Mouse (Mus musculus) inflammation-experienced regulatory T-cells, adult 6 months (primary cell): ENCODE measurements around the gene Fabp2. TPM values are rescaled to one million over a fixed set of nuclear protein-coding genes. Genes with fewer than 3 reads are reported as not detected.
A peak's percentile ranks its signal among the peaks of the same experiment; 100 is the strongest.
"Not testable (repeated sequence)": the region's sequence is repeated elsewhere in the genome, so short reads cannot be mapped to it uniquely, and the experiment has no call there.

Source experiments
- ATAC-seq: one replicate; pipeline ENCODE4 v1.8.0; 2017
- polyA plus RNA-seq, 3 experiments: library from polyadenylated mRNA; unstranded; fragments of 100-300 nt; shearing (Covaris generic); gene quantifications; one replicate each; pipeline ENCODE4 v1.2.1; 2017

Gene Fabp2
- polyA plus RNA-seq, 3 experiments from 2014 or later = not detected

DNA sequence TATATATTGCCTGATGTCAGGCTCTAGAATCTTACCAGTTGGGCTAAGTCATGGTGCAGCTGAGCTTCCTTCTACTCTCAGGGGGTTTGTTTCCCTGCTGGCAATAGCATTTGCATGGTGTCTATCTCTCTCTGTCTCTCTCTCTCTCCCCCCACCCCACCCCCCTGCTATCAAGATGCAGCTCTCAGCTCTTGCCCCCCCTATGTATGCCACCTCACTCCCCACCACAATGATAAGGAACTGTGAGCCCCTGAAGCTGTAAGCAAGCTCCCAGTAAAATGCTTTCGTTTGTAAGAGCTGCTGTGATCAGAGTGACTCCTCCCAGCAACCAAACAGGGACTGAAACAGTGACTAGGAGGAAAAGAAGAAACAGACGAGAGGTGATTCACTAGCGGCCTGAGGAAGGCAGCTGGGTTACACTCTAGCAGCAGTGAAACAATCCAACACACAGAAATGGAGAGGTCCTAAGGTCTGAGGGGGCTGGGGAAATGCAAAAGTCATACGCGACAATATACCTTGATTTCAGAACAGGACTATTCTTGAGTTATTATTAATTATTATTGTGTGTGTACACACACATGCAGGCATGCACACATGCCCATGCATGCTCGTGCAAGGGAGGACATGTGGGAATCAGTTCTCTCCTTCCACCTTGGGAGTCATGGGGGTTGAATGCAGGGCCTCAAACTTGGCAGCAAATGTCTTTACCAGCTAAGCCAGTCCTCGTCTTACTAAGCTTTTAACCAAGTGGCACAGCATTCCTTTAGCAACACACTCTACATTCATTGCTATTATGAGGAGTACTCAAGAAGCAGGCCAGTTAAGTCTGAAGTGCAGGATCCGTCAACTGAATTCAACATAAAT lies 25.9 kb downstream of the Fabp2 start:
- ATAC-seq = no peak

- ATAC-seq = no peak
Observed at GRCm38 (mm10) chr3:122921676-122922527, 27.0 kb downstream of the Fabp2 start.

DNA sequence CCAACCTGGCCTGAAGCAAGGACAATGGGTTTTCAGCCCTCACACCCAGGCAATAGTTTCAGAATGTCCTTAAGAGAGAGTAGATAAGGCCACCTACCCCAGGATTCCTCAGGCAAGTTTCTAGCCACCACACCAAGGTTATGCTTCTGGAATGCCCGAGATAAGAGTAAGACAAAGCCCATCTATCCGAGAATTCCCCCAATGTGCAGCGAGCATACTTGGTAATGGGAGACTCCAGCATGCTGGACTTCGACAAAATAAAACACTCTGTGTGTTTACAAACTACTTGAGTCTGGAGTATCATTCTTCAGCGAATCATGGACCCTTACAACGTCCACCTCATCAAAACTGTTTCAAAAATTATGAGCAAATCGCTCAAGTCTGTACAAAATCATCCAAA lies 28.3 kb downstream of the Fabp2 start:
- ATAC-seq = no peak

DNA sequence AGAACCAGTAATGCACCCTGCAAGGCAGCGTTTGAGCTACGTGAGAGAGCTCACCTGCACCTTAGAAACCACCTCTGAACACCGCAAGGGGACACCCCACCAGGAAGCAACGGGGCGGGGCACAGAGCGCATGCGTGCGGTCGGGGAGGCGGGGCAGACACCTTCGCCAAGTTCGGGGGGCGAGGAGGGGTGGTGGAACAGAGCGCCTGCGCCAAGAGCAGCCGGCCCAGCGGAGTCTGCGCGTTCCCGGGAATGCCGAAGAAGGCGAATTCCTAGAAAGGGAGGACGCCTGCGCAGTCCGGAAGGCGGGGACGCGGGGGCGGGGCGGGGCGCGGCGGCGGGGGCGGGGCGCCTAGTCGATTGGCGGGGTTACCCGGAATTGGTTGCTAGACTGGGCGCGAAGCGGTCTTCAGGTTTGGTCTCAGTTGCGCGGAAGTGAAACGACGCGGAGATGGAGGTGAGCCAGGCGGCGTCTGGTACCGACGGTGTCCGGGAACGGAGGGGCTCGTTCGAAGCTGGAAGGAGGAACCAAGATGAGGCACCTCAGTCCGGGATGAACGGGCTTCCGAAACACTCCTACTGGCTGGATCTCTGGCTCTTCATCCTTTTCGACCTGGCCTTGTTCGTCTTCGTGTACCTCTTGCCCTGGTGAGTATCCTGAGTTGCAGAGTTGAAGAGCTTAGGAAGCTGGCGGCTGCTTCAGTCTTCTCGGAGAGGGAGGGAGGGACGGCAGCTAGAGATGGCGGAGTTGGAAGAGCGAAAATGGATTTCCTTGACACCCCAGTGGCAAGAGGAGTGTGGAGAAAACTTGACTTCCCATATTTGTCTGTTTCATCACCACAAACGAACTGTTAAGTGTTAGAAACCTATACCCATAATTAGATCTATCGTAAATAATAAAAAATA lies 29.4 kb downstream of the Fabp2 start, which contains the start of gene 1810037I17Rik:
Gene 1810037I17Rik (plus strand): TSS at position 195 of the 906 bp plus-strand sequence.
- ATAC-seq = peak; percentile 88

- no peak for ATAC-seq
Observed at GRCm38 (mm10) chr3:122929723-122930122, 34.9 kb downstream of the Fabp2 start.

DNA sequence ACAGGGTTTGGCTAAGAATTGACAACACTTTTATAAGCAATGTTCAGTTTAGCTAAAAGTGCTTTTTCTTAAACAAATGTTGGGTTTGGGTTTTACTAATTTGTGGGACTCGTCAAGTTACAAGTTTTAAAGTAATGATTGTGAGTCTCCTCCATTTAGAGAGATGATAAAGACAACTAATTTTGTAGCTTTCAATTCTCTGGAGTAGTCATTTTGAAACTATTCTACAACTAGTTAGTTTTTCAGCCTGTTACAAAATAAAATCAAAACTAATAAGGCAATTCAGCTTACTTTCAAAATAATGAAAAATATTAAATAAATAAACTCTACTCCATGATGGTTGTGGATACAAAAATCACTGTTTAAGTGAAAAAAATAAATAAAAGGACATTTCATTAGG lies 37.6 kb downstream of the Fabp2 start:
- no peak for ATAC-seq

DNA sequence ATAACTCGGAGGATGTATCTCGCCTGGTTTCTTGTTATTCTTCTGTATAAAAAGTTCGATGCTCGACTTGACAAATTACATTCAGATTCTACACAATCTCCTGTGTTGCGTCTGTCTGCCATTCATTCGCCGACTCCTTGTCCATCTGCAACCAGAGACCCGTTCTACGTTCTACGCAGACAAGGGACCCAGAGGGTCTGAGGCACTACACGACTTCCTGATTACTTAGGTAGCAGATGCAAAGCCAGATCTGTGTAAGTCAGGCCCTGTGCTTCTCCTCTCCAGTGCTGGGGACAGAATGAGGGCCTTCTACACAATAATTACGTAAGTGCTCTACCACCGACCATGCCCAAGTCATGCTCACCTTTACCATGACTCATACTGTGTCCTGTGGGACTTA lies 42.3 kb downstream of the Fabp2 start:
- ATAC-seq = not testable (repeated sequence)

GRCm38 (mm10) chr3:122939215-122939614 lies 44.3 kb downstream of the Fabp2 start:
- ATAC-seq = peak; percentile 72

GRCm38 (mm10) chr3:122943387-122943890 lies 48.6 kb downstream of the Fabp2 start:
- no peak for ATAC-seq

Other genes starting within 250 kb of the Fabp2 start
- gene Pde5a, start 166.1 kb upstream of the Fabp2 start, polyA plus RNA-seq = under 1 TPM; 0.09 to 0.54 (median 0.13) TPM
- not detected for gene Gm10959, start 24.3 kb downstream of the Fabp2 start, polyA plus RNA-seq
- gene 1810037I17Rik, start 29.1 kb downstream of the Fabp2 start, polyA plus RNA-seq = 100 to 1,000 TPM in 2 of 3 experiments, 10 to 100 TPM in 1; 85.7 to 155 (median 104) TPM
- 10 to 100 TPM in 2 of 3 experiments, 1 to 10 TPM in 1; 8.6 to 16.5 (median 12.3) TPM for gene Usp53, start 89.4 kb downstream of the Fabp2 start, polyA plus RNA-seq
- gene Myoz2, start 139.9 kb downstream of the Fabp2 start, polyA plus RNA-seq = not detected